Mouse (Mus musculus): ENCODE data around the gene Golgb1.
A peak's percentile ranks its signal among the peaks of the same experiment; 100 is the strongest.

Gene Golgb1

DNA sequence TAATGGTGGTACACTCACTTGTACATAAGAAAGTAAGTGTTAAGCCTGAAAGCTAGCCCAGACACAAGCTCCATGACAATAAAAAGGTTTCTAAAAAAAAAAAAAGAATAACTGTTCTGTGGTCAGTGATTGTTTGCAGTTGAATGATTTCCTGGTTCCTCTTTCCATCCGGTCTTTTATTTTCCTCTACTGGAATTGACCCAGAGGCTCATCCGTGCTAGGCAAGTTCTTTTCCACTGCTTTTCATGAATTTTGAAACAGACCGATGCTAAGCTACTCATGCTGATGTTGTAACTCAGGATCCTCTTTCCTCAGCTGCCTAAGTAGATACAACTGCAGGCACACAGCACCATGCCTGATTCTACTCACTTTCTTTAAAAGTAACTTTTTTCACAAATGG lies 45.5 kb downstream of the Golgb1 start:
- DNase-seq (ENCODE audit: low read depth): no peak

DNA sequence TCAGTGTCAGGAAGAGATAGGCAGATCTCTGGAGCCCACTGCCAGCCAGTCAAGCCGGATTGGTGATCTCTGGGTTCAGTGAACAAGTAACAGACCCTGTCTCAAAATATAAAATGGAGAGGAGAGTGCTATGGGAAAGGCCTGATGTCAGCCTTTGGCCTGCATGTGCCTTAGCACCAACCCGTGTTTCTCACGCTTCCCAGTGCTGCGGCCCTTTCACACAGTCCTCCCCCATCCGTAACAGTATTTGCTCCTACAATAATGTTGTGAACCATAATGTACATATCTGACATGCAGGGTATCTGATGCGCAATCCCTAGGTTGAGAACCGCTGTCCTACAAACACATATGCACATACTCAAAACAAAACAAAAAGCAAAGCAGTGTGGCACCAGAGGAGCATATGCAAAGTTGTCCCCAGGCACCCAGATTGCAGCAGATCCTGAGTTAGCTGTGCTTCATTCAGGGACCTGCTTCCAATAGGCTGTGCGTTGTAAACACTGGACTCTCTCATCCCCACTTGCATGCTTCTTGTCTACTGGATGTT lies 46.2 kb downstream of the Golgb1 start:
- no peak for DNase-seq (ENCODE audit: low read depth)

DNA sequence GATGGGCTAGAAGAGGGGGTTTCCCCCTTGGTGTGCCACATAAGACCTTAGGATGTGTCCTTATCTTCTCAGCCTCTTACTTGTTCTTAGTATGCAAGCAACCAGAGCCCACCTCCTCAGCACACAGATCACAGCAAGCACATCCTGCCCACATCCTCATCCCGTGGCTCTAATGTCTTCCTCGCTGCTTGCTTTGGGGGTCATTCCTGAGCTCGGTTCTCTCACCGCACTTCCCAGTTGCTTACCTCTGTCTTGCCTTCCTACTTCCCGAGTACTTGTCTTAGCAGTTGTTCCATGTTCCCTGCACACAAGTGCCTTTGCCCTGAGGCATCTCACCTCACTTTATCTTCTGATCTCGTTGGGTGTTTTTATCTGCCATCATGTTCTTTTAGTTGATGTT lies 47.0 kb downstream of the Golgb1 start:
- peak; percentile 58 for DNase-seq (ENCODE audit: low read depth)

DNA sequence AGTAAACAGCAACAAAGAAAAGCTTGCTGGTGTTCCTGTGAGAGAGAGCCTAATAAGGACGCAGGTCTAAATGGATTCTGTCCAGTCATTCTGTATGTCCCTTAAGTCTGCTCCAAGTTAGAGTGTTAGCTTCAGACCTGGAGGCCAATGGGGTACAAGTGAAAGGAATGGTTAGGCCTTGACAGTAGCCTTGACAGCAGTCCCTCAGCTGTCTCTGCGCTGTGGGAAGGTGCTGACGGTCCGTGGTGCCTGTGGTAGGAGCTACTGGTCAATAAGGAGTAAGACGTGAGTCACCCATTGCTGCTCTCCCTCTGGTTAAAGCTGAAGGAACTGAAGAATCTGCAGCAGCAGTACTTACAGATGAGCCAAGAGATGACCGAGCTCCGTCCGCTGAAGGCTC lies 49.4 kb downstream of the Golgb1 start:
- no peak for DNase-seq (ENCODE audit: low read depth)

DNA sequence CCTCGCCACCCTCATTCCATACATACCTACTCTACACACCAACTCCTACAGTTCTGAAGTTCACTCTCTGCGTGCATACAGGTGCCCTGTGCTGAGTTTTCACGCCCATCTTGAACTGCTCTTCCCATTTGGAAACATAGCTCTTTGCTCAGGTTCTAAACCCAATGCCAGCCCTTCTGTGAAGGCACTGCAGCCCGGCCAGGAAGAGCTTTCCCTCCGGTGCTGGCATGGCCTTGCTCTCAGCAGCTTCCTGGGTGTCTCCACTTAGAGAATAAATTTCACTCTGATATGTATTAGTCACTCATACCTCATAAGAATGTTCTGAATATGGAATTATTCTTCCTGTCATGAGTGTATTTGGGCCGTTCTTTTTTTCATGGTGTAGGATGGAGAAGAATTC lies 50.4 kb downstream of the Golgb1 start:
- DNase-seq (ENCODE audit: low read depth): no peak

DNA sequence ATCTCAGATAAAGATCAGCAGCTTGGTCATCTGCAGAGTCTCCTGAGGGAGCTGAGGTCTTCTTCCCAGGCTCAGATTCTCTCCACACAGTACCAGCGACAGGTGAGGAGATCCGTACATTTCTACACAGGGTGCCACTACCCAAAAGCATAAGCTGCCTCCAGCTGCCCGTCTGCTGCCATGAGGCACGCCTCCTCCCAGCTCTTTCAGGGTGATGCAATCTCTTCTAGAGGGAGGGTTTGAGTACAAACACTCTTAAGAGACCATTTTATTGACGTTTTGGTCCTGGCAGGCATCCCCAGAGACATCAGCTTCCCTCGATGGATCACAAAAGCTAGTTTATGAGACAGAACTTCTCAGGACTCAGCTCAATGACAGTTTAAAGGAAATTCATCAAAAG lies 50.9 kb downstream of the Golgb1 start:
- peak; percentile 35 for DNase-seq (ENCODE audit: low read depth)

DNA sequence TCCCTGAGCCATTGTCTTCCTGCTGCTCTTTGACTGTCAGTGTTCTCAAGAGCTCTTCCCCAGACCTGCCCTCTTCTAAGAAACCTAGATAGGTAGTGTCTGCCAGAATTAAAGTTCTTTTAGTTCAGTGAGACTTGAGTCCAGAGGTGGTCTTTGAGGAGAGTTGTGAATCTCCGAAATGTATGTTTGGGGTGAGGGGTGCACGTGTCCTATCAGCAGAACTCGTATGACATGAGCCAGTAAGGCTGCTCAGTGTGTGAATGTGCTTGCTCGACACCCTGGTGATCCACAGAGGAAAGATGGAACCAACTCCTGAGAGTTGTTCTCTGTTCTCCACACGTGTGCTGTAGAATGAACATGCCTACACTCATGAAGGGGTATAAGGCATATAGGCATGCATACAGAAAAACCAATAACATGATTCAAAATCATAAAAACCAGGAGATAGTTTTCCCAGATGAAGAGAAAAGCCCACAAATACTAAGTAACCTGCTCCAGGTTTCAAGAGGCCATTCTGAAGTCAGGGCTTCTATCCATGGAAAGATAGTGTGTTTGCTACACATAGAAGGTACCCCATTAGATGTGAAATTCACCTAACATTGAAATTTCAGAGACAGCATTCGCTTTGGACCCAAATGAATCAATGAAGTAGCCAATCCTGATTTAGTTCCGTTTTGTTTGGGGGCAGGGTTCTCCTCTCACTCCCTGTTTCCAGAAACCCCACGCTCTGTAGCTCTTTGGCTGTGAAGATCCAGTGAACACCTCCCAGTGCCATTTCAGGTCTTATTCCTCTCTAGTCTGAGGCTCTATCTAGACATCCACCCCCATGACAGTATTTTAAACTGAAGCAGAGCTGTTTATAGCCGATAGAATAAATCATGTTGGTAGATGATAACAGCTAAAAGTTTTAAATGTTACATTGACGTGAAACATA lies 51.8 kb downstream of the Golgb1 start:
- DNase-seq (ENCODE audit: low read depth): no peak

DNA sequence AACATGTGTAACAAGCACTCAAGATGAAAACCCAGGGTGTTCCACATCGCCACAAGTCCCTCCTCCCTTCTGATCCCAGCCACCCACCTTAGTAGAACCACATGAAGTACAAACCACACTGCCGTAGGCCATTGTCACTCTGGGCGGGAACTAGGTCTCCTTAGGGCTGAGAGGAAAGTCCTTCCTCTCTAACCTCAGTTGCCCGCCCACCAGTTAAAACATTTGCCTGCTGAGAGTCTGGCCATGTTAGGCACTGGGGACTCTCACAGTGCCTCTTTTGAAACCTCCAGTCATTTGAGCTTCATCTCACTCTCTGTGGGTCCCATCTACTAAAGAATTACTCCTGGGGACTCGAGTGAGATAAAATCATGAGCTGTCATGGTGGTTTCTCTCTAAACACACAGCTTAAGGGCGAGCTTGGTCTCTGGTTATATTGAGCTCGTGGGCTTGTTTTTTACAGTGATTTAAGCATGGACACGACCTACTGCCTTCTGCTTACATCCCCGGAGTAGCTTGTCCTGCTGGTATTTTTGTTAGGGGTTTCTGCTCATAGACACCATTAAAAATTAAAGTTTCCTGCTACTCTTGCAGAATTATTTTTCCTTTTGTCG lies 52.7 kb downstream of the Golgb1 start:
- peak; percentile 81 for DNase-seq (ENCODE audit: low read depth)

DNA sequence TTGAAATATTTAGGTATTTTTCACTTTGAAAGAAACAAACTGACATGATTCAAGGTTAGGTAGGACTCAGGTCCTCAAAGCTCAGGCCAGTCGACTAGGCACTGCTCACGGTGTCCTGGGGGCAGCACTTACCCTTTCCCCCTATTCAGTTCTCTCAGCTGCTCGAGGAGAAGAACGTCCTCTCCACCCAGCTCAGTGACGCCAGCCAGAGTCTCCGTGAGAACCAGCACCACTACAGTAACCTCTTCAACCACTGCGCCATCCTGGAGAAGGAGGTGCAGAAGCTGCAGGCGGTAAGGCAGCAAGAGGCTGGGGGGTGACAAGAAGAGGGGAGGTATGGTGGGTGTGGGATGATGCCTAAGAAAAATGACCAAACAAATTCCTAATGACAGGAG lies 53.2 kb downstream of the Golgb1 start:
- peak; percentile 33 for DNase-seq (ENCODE audit: low read depth)

DNA sequence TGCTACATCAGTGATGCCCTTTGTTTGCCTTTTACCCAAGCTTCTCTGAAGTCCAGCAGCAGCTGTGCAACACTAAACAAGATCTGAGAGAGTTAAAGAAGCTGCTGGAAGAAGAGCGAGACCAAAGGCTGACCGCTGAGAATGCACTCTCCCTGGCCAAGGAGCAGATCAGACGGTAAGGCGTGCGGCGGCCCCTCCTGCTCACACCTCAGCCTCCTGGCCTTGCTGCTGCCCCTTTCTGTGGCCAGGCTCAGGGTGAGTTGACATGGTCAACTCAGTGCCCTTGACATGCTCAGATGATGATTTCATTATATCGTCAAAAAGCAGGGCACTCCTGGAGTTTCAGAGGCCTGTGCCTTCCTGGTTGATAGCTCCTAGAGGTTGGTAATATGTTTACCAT lies 54.3 kb downstream of the Golgb1 start:
- no peak for DNase-seq (ENCODE audit: low read depth)

DNA sequence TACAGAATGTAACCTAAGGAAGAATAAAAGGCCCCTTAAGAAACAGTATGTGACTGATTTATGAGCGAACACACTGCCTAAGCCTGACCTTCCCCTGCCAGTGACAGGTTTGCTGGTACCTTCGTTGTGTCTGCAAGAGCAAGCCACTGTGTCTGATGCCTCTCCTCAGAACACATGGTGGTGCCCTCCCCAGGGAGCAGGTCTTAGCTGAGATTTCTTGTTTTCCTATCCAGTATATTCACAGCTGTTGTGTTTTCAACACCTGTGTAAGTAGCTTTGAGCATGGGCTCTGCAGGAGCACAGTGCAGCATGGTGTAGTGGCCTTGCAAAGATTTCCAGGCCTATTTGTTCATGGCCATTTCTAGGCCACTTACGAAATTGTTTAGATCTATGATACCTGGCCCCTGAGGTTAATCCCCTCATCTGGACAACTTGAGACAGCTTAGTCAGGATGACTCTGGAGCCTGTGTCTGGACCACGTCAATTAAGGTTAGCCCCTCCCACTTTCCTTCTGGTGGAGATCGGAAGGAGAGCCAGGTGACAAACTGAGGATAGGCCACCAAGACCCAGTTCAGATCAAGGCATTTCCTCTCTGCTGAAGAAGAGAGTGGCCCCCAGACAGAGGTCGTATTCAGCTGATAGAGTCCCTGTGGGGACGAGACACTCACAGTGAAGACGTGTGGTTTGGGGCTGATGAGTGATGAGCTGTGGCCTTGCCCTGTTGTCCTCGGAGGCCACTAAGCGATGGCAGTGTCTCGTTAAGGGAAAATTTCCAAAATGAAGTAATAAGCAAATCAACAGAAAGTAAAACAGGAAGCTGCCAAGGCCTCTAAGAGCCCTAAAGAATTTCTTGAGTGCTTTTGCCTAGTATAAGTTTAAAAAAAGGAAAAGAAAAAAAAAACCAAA lies 55.5 kb downstream of the Golgb1 start:
- DNase-seq (ENCODE audit: low read depth): peak; percentile 55

DNA sequence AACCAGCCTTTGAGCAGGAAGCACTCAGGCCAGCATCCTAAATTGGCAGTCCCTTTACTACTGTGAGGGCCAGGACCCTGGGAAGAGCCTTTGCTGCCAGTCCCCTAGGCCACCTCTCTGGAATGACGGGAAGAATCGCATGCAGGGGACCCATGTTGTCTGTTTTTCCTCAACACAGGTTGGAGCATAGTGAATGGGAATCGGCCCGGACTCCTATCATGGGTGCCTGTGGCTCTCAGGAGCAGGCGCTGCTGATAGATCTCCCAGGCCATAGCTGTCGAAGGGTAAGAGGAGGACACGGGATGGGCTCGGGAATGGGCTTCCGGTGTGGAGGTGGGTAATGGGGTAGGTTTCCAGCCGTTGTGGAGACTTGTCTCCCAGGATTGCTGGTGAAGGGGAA lies 56.4 kb downstream of the Golgb1 start:
- no peak for DNase-seq (ENCODE audit: low read depth)

DNA sequence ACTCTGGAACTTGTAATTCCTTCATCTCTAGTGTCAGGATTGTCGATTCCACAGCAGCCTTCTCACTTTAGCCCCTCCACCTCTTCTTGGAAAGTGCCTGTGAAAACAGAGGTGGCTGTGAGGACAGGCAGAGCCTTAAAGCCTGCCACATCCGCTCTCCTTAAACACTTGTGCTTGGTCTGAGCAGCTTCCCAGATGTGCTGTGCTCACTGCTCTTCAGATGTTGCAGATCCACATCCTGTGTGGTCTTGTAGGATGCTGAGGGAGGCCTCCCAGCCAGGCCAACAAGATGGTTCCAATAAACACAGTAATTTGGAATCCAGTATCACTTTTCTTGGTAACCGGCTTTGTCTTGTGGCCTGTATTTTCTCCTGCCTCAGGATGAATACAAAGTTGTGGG lies 57.0 kb downstream of the Golgb1 start:
- DNase-seq (ENCODE audit: low read depth): no peak

DNA sequence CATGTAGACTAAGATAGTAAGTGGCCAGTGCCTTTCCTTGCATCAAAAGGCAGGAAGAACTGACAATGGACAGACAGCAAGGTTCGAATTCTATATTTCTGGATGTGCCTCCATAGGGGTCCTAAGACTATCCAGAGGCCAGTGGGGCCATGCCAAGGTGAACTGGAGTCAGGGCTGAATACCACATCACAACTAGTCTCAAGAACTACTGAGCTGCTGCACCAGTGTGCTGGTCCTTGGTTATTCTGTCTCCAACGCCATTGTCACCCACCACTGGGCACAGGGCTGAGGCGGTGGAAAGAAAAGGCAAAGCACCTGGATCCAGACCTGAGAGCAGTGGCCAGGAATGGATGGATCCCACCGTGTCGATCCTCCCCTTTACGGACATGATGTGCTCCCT lies 57.6 kb downstream of the Golgb1 start:
- no peak for DNase-seq (ENCODE audit: low read depth)

DNA sequence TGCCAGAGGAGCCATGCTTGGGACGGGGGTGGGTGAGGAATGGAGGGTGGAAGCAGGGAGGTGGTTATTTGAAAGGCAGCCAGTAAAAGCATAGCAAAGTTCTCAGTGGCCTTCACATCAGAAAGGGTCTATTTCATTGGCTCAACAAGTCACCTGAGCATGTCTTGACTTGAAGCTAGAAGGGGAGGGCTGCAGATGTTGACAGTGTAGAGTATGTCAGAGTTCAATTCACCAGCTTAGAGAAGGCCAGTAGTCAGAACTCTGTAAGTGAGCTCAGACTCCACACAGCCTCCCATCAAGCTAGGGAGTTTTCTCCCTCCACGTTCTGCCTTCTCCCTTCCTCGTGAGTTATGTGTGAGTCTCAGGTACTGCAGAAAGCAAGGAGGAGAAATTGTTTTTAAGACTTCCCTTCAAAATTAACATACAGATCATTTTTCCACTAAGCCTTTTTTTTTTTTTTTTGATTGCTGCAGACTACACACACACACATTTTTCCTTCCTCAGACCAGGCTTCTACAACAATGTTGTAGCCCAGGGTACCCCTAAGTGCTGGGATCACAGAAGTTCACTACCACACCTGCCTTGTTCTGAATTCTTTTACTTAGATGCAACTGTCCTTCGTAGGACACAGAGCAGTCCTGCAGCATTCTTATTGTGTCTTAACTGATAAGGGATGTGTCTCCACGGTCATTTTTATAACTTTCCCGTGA lies 59.3 kb downstream of the Golgb1 start:
- peak; percentile 73 for DNase-seq (ENCODE audit: low read depth)

DNA sequence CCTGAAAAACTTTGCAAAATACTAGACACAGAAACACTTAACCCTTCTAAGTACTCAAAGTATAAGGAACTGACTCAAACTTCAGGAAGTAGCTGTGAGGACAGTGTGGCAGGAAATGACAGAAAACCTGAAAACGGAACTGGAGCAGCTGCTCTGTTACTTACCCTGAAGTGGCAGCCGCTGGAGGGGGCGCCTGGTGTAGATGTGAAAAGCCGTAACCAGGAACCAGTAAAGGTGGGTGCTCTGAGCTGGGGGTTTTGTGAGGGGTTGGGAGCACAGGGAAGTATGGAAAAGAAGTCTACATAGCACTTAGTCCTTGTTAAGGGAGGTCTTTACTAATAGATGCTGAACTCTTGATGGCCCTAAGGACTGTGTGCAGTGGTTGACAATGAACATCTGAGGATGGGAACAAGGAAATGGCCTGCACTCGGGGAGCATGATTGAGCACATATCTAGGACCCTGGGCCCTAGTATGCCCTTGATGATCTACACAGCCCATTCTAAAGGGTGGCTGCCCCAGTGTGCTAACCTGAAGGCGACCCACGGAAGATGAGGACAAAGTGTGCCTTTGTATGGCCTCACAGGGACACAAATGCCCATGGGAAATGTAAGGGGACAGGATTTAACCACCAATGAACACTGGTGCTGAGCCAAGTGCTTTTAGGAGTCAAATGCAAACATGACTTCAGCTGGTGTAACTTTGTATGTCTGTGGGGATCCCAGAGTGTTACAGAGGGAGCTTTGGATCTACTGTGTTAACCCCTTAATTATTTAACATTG lies 60.1 kb downstream of the Golgb1 start, which contains the start of gene Hcls1:
Hcls1 (plus strand) TSS at position 143 of the 780 bp plus-strand sequence.
- peak; percentile 90 for DNase-seq (ENCODE audit: low read depth)

DNA sequence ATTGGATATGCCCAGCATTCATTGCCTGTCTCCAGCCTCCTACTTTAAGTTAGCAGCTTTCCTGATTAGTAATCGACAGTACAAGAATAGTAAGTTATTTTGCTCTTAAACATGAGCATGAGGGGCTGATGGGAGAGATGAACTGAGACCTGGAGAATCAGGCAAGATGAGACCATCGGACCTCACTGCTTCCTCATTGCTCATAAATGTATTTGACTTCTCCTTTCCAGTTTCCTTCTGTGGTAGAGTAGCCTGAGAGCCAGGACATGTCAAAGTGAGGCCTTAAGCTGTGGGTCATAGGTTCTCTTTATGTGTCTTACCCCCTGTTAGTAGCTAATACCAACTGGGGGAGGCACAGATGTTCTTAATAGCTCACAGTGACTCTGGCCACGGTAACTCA lies 60.9 kb downstream of the Golgb1 start:
- peak; percentile 36 for DNase-seq (ENCODE audit: low read depth)

DNA sequence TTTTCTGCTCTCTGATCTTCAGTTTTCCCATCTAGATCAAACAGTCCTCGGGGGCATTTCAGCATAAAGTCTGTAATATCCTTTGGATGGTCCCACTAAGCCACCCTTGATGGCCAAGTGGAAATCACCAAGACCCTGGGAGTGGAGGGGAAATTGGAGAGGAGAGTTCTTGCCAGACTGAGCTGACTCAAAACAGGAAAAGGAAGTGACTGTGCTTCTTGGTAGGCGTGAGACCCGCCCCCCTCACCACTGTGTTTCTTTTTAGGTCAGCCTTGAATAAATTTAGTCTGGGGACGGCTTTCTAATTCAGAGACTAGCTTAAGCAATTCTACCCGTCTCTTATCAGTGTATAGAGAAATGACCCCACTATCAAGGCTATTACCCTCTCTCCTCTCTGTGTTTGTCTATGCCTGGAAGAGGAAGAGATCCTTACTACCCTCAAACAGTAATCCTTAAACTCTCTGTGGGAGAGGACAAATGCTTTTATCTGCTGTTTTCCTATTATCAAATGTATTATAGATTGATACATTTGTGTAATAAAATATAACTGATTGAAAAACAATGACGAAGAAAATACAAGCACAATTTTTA lies 66.3 kb downstream of the Golgb1 start:
- DNase-seq (ENCODE audit: low read depth): peak; percentile 88

DNA sequence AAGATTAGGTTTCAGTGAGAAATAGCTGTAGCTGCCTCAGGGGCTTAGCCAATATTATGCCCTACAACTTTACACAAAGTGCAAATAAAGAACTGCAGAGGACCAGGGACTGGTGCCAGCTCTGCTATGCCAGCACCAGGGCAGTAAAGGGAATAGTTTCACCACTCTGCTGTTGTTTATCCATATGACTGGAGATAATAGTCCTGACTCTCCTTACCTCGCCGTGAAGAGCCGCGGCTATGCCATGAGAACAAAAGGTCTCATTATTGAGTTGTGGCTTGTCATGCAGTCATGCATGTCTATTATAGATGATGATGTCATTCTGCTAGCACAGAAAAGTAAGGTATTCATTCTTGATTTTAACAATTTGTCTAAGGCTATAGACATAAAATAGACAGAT lies 67.0 kb downstream of the Golgb1 start:
- no peak for DNase-seq (ENCODE audit: low read depth)

DNA sequence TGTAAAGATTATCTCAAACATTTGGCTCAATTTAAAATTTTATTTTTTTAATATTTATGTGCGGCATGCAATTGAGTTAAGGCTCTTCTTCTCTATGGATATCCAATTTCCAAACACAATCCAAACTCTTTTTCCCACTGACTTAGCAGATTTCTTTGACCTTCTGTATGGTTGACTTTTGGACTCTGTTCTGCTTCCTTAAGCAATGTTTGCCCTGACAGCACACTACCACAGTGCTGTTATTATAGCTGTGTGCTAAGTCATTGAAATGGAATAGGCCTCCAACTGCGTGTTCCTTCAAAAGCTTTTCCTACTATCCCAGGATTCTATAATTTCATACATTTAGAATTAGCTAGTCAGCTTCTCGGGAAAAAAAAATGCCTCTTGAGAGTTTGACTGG lies 68.7 kb downstream of the Golgb1 start:
- DNase-seq (ENCODE audit: low read depth): no peak
